Mouse (Mus musculus): Measurements from ENCODE around the gene Chn2. TPM values are rescaled to one million over a fixed set of nuclear protein-coding genes. Genes with fewer than 3 reads are reported as not detected.

The Chn2 gene
- polyA plus RNA-seq, 1 experiment from 2014 or later: 29.2 TPM

DNA sequence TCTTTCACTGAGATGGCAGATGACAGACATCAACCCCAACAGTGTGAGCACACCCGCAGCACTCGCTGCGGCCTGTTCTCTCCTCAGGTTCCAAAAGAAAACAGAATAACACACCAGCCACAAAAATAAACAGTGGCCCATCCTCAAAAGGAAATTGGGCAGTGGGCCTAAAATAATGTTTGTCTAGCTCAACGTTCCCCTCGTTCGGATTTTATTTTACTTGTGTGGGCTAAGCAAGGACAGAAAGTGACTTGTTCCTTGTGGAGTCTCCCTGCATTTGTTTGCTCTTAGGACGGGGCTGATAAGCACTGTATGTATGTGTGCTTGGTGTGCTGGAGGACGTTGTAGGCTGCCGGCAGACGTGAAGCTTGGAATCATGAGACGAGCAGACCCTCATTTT lies 240.0 kb downstream of the Chn2 start:
- Histone ChIP-seq H3K4me2 (ENCODE audit: low read length) (no peak overlapping the region), H3K27ac (ENCODE audit: low read length) (no peak overlapping the region), H3K36me3 (ENCODE audit: control insufficient read depth, insufficient read depth, low read length) (no peaks in the 10 kb centered on the region), H3K9me3 (replicated peaks; ENCODE audit: control insufficient read depth, low read length, poor library complexity, severe bottlenecking) (no peaks in the 10 kb centered on the region), H3K27me3 (ENCODE audit: control insufficient read depth, insufficient read depth, low read depth, low read length) (no peaks in the 10 kb centered on the region), H3K9ac (ENCODE audit: low read depth, low read length) (no peak overlapping the region), H3K4me3 (ENCODE audit: low read depth, low read length) (no peak overlapping the region), H3K4me1 (ENCODE audit: control insufficient read depth, insufficient read depth, low read length) (no peaks in the 10 kb centered on the region)
- no peak for ATAC-seq
- WGBS: 83% methylated on average over 11 of the region's 11 CpGs

DNA sequence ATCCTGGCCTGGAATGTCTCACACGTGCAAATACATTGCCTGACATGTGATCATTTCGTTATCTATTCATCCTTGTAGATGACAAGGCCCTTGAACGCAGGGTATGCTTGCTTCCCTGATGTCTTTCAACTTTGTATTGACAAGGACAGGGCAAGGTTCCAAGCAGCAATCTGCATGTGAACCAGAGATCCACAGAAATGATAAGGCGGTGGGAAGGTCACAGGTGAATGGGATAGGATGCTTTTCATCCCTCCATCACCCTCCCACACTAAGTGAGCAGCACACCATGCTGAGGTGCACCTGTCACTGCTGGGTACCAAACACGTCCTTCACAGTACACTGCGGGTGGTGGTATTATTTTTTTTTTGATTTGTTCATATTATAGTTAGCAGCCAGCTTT lies 240.9 kb downstream of the Chn2 start:
- Histone ChIP-seq H3K4me3 (ENCODE audit: low read depth, low read length) (no peak overlapping the region), H3K36me3 (ENCODE audit: control insufficient read depth, insufficient read depth, low read length) (no peaks in the 10 kb centered on the region), H3K4me1 (ENCODE audit: control insufficient read depth, insufficient read depth, low read length) (no peaks in the 10 kb centered on the region), H3K9me3 (replicated peaks; ENCODE audit: control insufficient read depth, low read length, poor library complexity, severe bottlenecking) (no peaks in the 10 kb centered on the region), H3K27me3 (ENCODE audit: control insufficient read depth, insufficient read depth, low read depth, low read length) (no peaks in the 10 kb centered on the region), H3K27ac (ENCODE audit: low read length) (no peak overlapping the region), H3K4me2 (ENCODE audit: low read length) (no peak overlapping the region), H3K9ac (ENCODE audit: low read depth, low read length) (no peak overlapping the region)
- ATAC-seq: no peak
- WGBS: 73% methylated on average over 6 of the region's 6 CpGs

DNA sequence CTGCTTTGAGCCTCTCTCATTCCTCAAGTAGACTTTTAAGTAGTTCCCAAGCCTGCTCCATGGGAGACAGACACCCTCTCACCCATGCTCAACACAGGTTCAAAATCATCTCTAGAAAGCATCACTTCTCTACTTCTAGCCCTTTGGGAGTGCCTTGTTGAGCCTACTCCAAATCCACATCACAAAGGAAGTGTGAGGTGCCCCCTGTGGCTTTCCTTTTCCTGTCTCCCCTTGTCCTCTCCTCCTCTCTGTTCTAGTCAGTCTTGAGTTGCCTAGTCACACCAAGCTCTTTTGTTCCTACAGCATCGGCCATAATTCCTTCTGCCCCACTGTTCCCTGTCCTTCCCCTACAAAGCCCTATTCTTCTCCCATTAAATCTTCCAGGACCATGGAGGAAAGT lies 243.9 kb downstream of the Chn2 start:
- H3K4me1 ChIP-seq (ENCODE audit: control insufficient read depth, insufficient read depth, low read length): no peaks in the 10 kb centered on the region
- H3K9me3 ChIP-seq (replicated peaks; ENCODE audit: control insufficient read depth, low read length, poor library complexity, severe bottlenecking): no peaks in the 10 kb centered on the region
- 10% methylated on average over 1 of the region's 1 CpGs for WGBS
- no peak overlapping the region for H3K4me3 ChIP-seq (ENCODE audit: low read depth, low read length)
- no peaks in the 10 kb centered on the region for H3K36me3 ChIP-seq (ENCODE audit: control insufficient read depth, insufficient read depth, low read length)
- no peak overlapping the region for H3K9ac ChIP-seq (ENCODE audit: low read depth, low read length)
- H3K27ac ChIP-seq (ENCODE audit: low read length): no peak overlapping the region
- ATAC-seq: no peak
- H3K27me3 ChIP-seq (ENCODE audit: control insufficient read depth, insufficient read depth, low read depth, low read length): no peaks in the 10 kb centered on the region
- no peak overlapping the region for H3K4me2 ChIP-seq (ENCODE audit: low read length)

DNA sequence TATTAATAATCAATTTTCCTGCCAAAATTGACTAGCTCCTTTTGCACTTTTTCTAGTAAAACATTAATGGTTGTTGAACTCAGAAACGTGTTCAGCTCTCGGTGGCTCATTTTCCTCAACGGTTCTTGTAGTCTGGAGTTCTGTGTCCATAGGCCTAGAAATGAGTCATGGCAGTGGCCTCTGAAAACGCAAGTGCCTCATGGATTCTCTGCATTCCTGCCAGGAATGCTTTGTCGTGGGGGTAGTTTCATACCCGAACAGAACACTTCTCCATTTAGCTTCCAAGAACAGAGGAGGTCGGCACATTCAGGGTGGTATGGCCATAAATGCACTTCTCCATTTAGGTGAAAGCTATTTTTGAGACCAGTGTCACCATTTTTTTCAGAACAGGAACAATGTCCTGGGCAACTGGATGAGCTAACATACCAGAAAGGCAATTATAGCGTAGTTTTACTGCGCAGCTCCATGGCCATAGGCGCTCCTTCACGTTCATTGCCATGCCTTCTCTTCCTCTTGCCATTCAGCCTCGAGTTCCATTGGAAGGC lies 244.9 kb downstream of the Chn2 start:
- H3K4me1 ChIP-seq (ENCODE audit: control insufficient read depth, insufficient read depth, low read length): no peaks in the 10 kb centered on the region
- H3K27ac ChIP-seq (ENCODE audit: low read length): no peak overlapping the region
- no peaks in the 10 kb centered on the region for H3K27me3 ChIP-seq (ENCODE audit: control insufficient read depth, insufficient read depth, low read depth, low read length)
- H3K9me3 ChIP-seq (replicated peaks; ENCODE audit: control insufficient read depth, low read length, poor library complexity, severe bottlenecking): no peaks in the 10 kb centered on the region
- H3K4me2 ChIP-seq (ENCODE audit: low read length): no peak overlapping the region
- H3K9ac ChIP-seq (ENCODE audit: low read depth, low read length): no peak overlapping the region
- no peak for ATAC-seq
- H3K36me3 ChIP-seq (ENCODE audit: control insufficient read depth, insufficient read depth, low read length): no peaks in the 10 kb centered on the region
- no peak overlapping the region for H3K4me3 ChIP-seq (ENCODE audit: low read depth, low read length)
- 89% methylated on average over 12 of the region's 12 CpGs for WGBS

- H3K9ac ChIP-seq (ENCODE audit: low read depth, low read length): no peak overlapping the region
- H3K4me1 ChIP-seq (ENCODE audit: control insufficient read depth, insufficient read depth, low read length): no peaks in the 10 kb centered on the region
- 80% methylated on average over 5 of the region's 5 CpGs for WGBS
- H3K27me3 ChIP-seq (ENCODE audit: control insufficient read depth, insufficient read depth, low read depth, low read length): no peaks in the 10 kb centered on the region
- H3K4me3 ChIP-seq (ENCODE audit: low read depth, low read length): no peak overlapping the region
- no peak overlapping the region for H3K4me2 ChIP-seq (ENCODE audit: low read length)
- ATAC-seq: no peak
- no peaks in the 10 kb centered on the region for H3K9me3 ChIP-seq (replicated peaks; ENCODE audit: control insufficient read depth, low read length, poor library complexity, severe bottlenecking)
- no peaks in the 10 kb centered on the region for H3K36me3 ChIP-seq (ENCODE audit: control insufficient read depth, insufficient read depth, low read length)
- no peak overlapping the region for H3K27ac ChIP-seq (ENCODE audit: low read length)
Measured at GRCm38 (mm10) chr6:54286813-54287212, 247.5 kb downstream of the Chn2 start.

GRCm38 (mm10) chr6:54289774-54290500 lies 250.6 kb downstream of the Chn2 start:
- no peak for ATAC-seq
- no peaks in the 10 kb centered on the region for H3K4me1 ChIP-seq (ENCODE audit: control insufficient read depth, insufficient read depth, low read length)

GRCm38 (mm10) chr6:54297231-54297630 lies 257.9 kb downstream of the Chn2 start:
- H3K27me3 ChIP-seq (ENCODE audit: control insufficient read depth, insufficient read depth, low read depth, low read length): no peaks in the 10 kb centered on the region
- no peak overlapping the region for H3K4me3 ChIP-seq (ENCODE audit: low read depth, low read length)
- H3K4me2 ChIP-seq (ENCODE audit: low read length): no peak overlapping the region
- no peaks in the 10 kb centered on the region for H3K9me3 ChIP-seq (replicated peaks; ENCODE audit: control insufficient read depth, low read length, poor library complexity, severe bottlenecking)
- WGBS: 86% methylated on average over 2 of the region's 2 CpGs
- H3K4me1 ChIP-seq (ENCODE audit: control insufficient read depth, insufficient read depth, low read length): no peaks in the 10 kb centered on the region
- no peaks in the 10 kb centered on the region for H3K36me3 ChIP-seq (ENCODE audit: control insufficient read depth, insufficient read depth, low read length)
- no peak overlapping the region for H3K27ac ChIP-seq (ENCODE audit: low read length)
- no peak for ATAC-seq
- H3K9ac ChIP-seq (ENCODE audit: low read depth, low read length): no peak overlapping the region

More at GRCm38 (mm10) chr6:54289774-54290500, 250.6 kb downstream of the Chn2 start:
- Histone ChIP-seq H3K4me2 (ENCODE audit: low read length) (no peak overlapping the region), H3K4me3 (ENCODE audit: low read depth, low read length) (no peak overlapping the region), H3K36me3 (ENCODE audit: control insufficient read depth, insufficient read depth, low read length) (no peaks in the 10 kb centered on the region), H3K27me3 (ENCODE audit: control insufficient read depth, insufficient read depth, low read depth, low read length) (no peaks in the 10 kb centered on the region), H3K27ac (ENCODE audit: low read length) (no peak overlapping the region), H3K9ac (ENCODE audit: low read depth, low read length) (no peak overlapping the region), H3K9me3 (replicated peaks; ENCODE audit: control insufficient read depth, low read length, poor library complexity, severe bottlenecking) (no peaks in the 10 kb centered on the region)
- WGBS: 74% methylated on average over 10 of the region's 10 CpGs

DNA sequence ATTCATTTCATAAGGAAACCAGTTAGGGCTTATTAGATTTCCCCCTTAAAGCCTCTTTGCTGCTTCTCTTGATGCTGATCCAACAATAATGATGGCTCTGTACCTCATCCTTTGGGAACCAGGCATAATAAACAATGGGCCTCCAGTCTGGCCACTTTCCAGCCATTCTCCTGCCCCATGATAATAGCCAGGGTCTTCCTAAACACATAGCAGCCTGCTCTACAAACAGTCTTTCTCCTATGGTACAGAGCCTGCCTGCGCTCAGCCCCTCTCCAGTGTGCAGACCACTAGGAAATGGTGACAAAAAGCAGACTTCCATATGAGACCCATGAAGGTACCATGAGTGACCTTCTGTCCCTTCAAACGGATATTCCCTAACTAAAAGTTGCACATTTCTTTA lies 260.1 kb downstream of the Chn2 start:
- WGBS: 80% methylated on average over 2 of the region's 2 CpGs
- no peak for ATAC-seq
- no peaks in the 10 kb centered on the region for H3K36me3 ChIP-seq (ENCODE audit: control insufficient read depth, insufficient read depth, low read length)

GRCm38 (mm10) chr6:54305777-54306176 lies 266.4 kb downstream of the Chn2 start:
- H3K4me3 ChIP-seq (ENCODE audit: low read depth, low read length): no peak overlapping the region

More for the DNA sequence above, 260.1 kb downstream of the Chn2 start:
- no peak overlapping the region for H3K27ac ChIP-seq (ENCODE audit: low read length)
- no peaks in the 10 kb centered on the region for H3K4me1 ChIP-seq (ENCODE audit: control insufficient read depth, insufficient read depth, low read length)
- H3K9ac ChIP-seq (ENCODE audit: low read depth, low read length): no peak overlapping the region
- H3K9me3 ChIP-seq (replicated peaks; ENCODE audit: control insufficient read depth, low read length, poor library complexity, severe bottlenecking): no peaks in the 10 kb centered on the region
- H3K27me3 ChIP-seq (ENCODE audit: control insufficient read depth, insufficient read depth, low read depth, low read length): no peaks in the 10 kb centered on the region
- H3K4me3 ChIP-seq (ENCODE audit: low read depth, low read length): no peak overlapping the region
- H3K4me2 ChIP-seq (ENCODE audit: low read length): no peak overlapping the region

More at GRCm38 (mm10) chr6:54305777-54306176, 266.4 kb downstream of the Chn2 start:
- Histone ChIP-seq H3K27me3 (ENCODE audit: control insufficient read depth, insufficient read depth, low read depth, low read length) (no peaks in the 10 kb centered on the region), H3K9me3 (replicated peaks; ENCODE audit: control insufficient read depth, low read length, poor library complexity, severe bottlenecking) (no peaks in the 10 kb centered on the region), H3K9ac (ENCODE audit: low read depth, low read length) (no peak overlapping the region), H3K4me1 (ENCODE audit: control insufficient read depth, insufficient read depth, low read length) (no peaks in the 10 kb centered on the region), H3K4me2 (ENCODE audit: low read length) (no peak overlapping the region), H3K27ac (ENCODE audit: low read length) (no peak overlapping the region), H3K36me3 (ENCODE audit: control insufficient read depth, insufficient read depth, low read length) (no peaks in the 10 kb centered on the region)
- 96% methylated on average over 1 of the region's 1 CpGs for whole genome bisulfite sequencing
- ATAC-seq: no peak

All from midbrain, embryonic 16.5 days (tissue).